Mouse (Mus musculus) cerebellum, adult 2 months (tissue): ENCODE measurements around the gene Gcdh.

Source experiments
- CTCF ChIP-seq: fragments of 200-500 bp; IDR thresholded peaks from 2 replicates; pipeline ENCODE4 v1.5.1; 2011; ENCODE audit warnings: low read depth, mild to moderate bottlenecking, control low read depth, low read length, moderate library complexity, borderline replicate concordance; ENCODE audit not compliant: insufficient read depth
- POLR2A ChIP-seq: fragments of 200-500 bp; IDR thresholded peaks from 2 replicates; pipeline ENCODE4 v1.6.1; 2011; ENCODE audit warnings: low read length, control low read depth, borderline replicate concordance; ENCODE audit not compliant: insufficient read depth

DNA sequence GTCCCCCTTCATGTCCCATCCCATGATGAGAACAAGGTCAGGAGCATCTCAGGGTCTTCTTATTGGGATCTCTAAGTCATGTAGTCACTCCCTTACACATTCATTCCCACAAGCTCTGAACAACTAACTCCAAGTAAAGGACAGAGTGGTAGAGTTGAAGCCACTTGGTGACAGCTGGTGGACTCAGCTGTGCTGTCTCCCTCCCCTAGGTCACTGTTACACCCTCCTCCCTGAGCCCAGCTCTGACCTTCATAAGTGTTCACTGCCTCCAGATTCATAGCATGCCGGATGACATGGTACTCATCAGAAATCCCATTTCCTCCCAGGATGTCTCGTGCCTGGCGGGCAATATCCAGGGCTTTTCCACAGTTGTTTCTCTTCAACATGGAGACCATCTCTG, 5.4 kb downstream of the Gcdh start:
- TF ChIP-seq POLR2A, result no peak
- no peak for TF ChIP-seq CTCF
